Mouse (Mus musculus) small intestine, adult 2 months (tissue): ENCODE data around the gene Fam160a1.

Experiments used
- CTCF ChIP-seq: fragments of 200-500 bp; IDR thresholded peaks from 2 replicates; pipeline ENCODE4 v1.5.1; 2012; ENCODE audit warnings: low read depth, mild to moderate bottlenecking, control low read depth, inconsistent platforms, low read length, moderate library complexity, mixed read lengths; ENCODE audit not compliant: insufficient replicate concordance, insufficient read length; ENCODE audit errors: extremely low read depth
- POLR2A ChIP-seq: fragments of 200-500 bp; IDR thresholded peaks from 2 replicates; pipeline ENCODE4 v1.6.1; 2012; ENCODE audit warnings: low read depth, mild to moderate bottlenecking, control low read depth, inconsistent platforms, low read length, moderate library complexity

DNA sequence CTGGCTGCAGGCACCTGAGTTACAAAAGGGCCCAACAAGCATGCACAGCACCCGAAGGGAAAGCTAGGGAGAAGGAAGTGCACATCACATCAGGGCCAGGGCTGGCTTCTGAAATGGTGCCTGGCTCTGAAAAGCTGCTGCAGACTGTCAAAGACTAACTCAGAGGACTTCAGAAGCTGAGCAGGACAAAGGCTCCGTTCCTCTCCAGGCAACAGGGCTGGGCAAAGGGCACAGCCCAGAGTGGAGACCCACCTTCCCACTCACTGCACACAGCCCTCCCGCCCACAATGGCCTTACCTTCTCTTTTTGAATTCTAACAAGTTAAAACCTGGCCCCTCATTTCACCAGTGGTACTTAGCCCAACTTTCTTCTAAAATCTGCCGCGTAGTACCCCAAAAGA, 153.3 kb downstream of the Fam160a1 start:
- TF ChIP-seq CTCF, result no peak
- no peak for TF ChIP-seq POLR2A
